Mouse (Mus musculus) liver, adult 2 months (tissue): Measurements from ENCODE around the gene Pon3.

Source experiments
- CTCF ChIP-seq: fragments of 200-500 bp; IDR thresholded peaks from 2 replicates; pipeline ENCODE4 v1.5.1; 2011; ENCODE audit warnings: low read depth, low read length, control low read depth
- POLR2A ChIP-seq: fragments of 200-500 bp; IDR thresholded peaks from 2 replicates; pipeline ENCODE4 v1.6.1; 2011; ENCODE audit warnings: low read length, control low read depth; ENCODE audit not compliant: insufficient read depth; ENCODE audit errors: extremely low read depth

DNA sequence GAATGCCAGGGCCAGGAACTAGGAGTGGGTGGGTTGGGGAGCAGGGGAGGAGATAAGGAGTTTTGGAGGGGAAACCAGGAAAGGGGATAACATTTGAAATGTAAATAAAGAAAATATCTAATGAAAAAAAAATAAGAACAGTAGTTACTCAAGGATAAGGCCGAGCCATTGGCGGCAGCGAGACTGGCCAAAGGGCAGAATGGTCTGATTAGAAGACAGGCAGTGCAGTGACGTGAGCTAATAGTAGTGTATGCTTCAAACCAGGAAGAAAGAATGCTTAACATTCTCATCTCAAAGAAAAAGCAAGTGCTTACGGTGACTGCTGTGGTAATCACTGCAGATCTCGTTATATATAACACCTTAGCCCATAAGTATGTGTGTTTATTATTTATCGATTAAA is 40.0 kb upstream of the Pon3 start:
- TF ChIP-seq CTCF (no peak), POLR2A (no peak)
